Mouse (Mus musculus) hindbrain, embryonic 14.5 days (tissue): ENCODE data around the gene Vax1. TPM values are rescaled to one million over a fixed set of nuclear protein-coding genes. Genes with fewer than 3 reads are reported as not detected.

Experiments used
- ATAC-seq: fragments of 200-750 bp; cut with Nextera tagmentation; 2 replicates; pipeline ENCODE4 v1.8.0; 2017; ENCODE audit warnings: moderate number of reproducible peaks, mild to moderate bottlenecking, moderate TSS enrichment, moderate library complexity; ENCODE audit not compliant: low FRiP score
- DNase-seq: peaks from one replicate; pipeline ENCODE4 v3.0.0-alpha.2; 2015; ENCODE audit warnings: low spot score
- H3K27ac ChIP-seq: fragments of 300-500 bp; sonication (generic); 2 replicates; pipeline ENCODE4 v1.5.1; 2014; ENCODE audit warnings: mild to moderate bottlenecking, moderate library complexity
- H3K27me3 ChIP-seq: fragments of 300-500 bp; sonication (generic); 2 replicates; pipeline ENCODE4 v1.6.1; 2014; ENCODE audit warnings: mild to moderate bottlenecking, low read length, mixed read lengths; ENCODE audit not compliant: control insufficient read depth, insufficient read depth
- H3K36me3 ChIP-seq: fragments of 300-500 bp; sonication (generic); replicated peaks from 2 replicates; pipeline ENCODE4 v1.6.1; 2014; ENCODE audit not compliant: control insufficient read depth, insufficient read depth
- H3K4me1 ChIP-seq: fragments of 300-500 bp; sonication (generic); replicated peaks from 2 replicates; pipeline ENCODE4 v1.6.1; 2014; ENCODE audit warnings: antibody characterized with exemption, low read length, mixed read lengths; ENCODE audit not compliant: control insufficient read depth, insufficient read depth
- H3K4me2 ChIP-seq: fragments of 300-500 bp; sonication (generic); replicated peaks from 2 replicates; pipeline ENCODE4 v1.6.1; 2014; ENCODE audit warnings: mild to moderate bottlenecking, moderate library complexity
- H3K4me3 ChIP-seq: fragments of 300-500 bp; sonication (generic); replicated peaks from 2 replicates; pipeline ENCODE4 v1.5.1; 2014; ENCODE audit warnings: mild to moderate bottlenecking, low read length
- H3K9ac ChIP-seq: fragments of 300-500 bp; sonication (generic); 2 replicates; pipeline ENCODE4 v1.6.1; 2014
- H3K9me3 ChIP-seq: fragments of 300-500 bp; sonication (generic); 2 replicates; pipeline ENCODE4 v1.6.1; 2016; ENCODE audit warnings: low read length; ENCODE audit not compliant: control insufficient read depth
- WGBS: fragments of 180-500 bp; shearing (Covaris S2); extraction: QIAGEN DNeasy Blood & Tissue Kit; methylation state at CpG from one replicate; pipeline ENCODE4 v1.1.7; 2014; 5-methylcytosine and 5-hydroxymethylcytosine counted together
- polyA plus RNA-seq: library from polyadenylated mRNA; unstranded; fragments of >200 nt; fragmentation: Nextera tagmentation; extraction: Ambion mirVana; gene quantifications from 2 replicates; pipeline ENCODE4 v1.2.1, GENCODE M21; 2014

Vax1 gene
- polyA plus RNA-seq, 1 experiment from 2014 or later, result not detected

GRCm38 (mm10) chr19:59164896-59165560, 4.8 kb downstream of the Vax1 start:
- ATAC-seq, result no peak
- H3K9me3 ChIP-seq, result no peaks in the 10 kb centered on the region
- 8% methylated on average over 16 of the region's 16 CpGs for WGBS

GRCm38 (mm10) chr19:59164111-59164510, 5.7 kb downstream of the Vax1 start:
- H3K4me3 ChIP-seq, result no peak overlapping the region
- peaks cover 98% of the 10 kb centered on the region for H3K27me3 ChIP-seq
- H3K36me3 ChIP-seq, result no peaks in the 10 kb centered on the region
- no peaks in the 10 kb centered on the region for H3K9me3 ChIP-seq
- DNase-seq (no peak), ATAC-seq (no peak)
- no peak overlapping the region for H3K27ac ChIP-seq
- no peaks in the 10 kb centered on the region for H3K4me1 ChIP-seq
- 0% methylated on average over 1 of the region's 1 CpGs for WGBS
- no peak overlapping the region for H3K9ac ChIP-seq
- no peak overlapping the region for H3K4me2 ChIP-seq

More at GRCm38 (mm10) chr19:59164896-59165560, 4.8 kb downstream of the Vax1 start:
- H3K4me1 ChIP-seq, result no peaks in the 10 kb centered on the region; the same call in 1 of the 2 replicates
- H3K27me3 ChIP-seq, result peaks cover 98% of the 10 kb centered on the region
- no peak overlapping the region for H3K27ac ChIP-seq
- DNase-seq, result no peak
- H3K4me3 ChIP-seq, result no peak overlapping the region
- no peak overlapping the region for H3K4me2 ChIP-seq
- no peak overlapping the region for H3K9ac ChIP-seq
- H3K36me3 ChIP-seq, result no peaks in the 10 kb centered on the region

GRCm38 (mm10) chr19:59156702-59157101, 13.2 kb downstream of the Vax1 start:
- DNase-seq (no peak), ATAC-seq (no peak)
- H3K36me3 ChIP-seq, result no peaks in the 10 kb centered on the region
- H3K27me3 ChIP-seq, result peaks cover 39% of the 10 kb centered on the region
- H3K27ac ChIP-seq, result no peak overlapping the region
- no peaks in the 10 kb centered on the region for H3K4me1 ChIP-seq
- H3K4me3 ChIP-seq, result no peak overlapping the region
- no peaks in the 10 kb centered on the region for H3K9me3 ChIP-seq
- WGBS, result 85% methylated on average over 4 of the region's 4 CpGs
- H3K4me2 ChIP-seq, result no peak overlapping the region
- H3K9ac ChIP-seq, result no peak overlapping the region

- Histone ChIP-seq H3K9me3 (no peaks in the 10 kb centered on the region), H3K4me3 (no peak overlapping the region), H3K27me3 (peaks cover 14% of the 10 kb centered on the region), H3K4me1 (no peaks in the 10 kb centered on the region), H3K36me3 (no peaks in the 10 kb centered on the region), H3K4me2 (no peak overlapping the region), H3K27ac (no peak overlapping the region), H3K9ac (no peak overlapping the region)
- WGBS, result 92% methylated on average over 2 of the region's 2 CpGs
- DNase-seq, result no peak
- no peak for ATAC-seq
These were observed 15.7 kb downstream of the Vax1 start for GRCm38 (mm10) chr19:59154171-59154570.

- H3K9me3 ChIP-seq, result no peaks in the 10 kb centered on the region
- ATAC-seq (peak; percentile 51; the same call in 1 of the 2 replicates), DNase-seq (peak; percentile 60)
- H3K27me3 ChIP-seq, result 0 out of 2 replicates have a peak, but pooled peaks cover 6% of the 10 kb centered on the region
- no peak overlapping the region for H3K27ac ChIP-seq
- H3K4me1 ChIP-seq, result 0 out of 2 replicates have a peak, but pooled peaks cover 3% of the 10 kb centered on the region
- no peaks in the 10 kb centered on the region for H3K36me3 ChIP-seq
- no peak overlapping the region for H3K4me2 ChIP-seq
- no peak overlapping the region for H3K9ac ChIP-seq
- 50% methylated on average over 9 of the region's 9 CpGs for WGBS
- no peak overlapping the region for H3K4me3 ChIP-seq
These were observed 24.2 kb downstream of the Vax1 start for GRCm38 (mm10) chr19:59145492-59146140.

GRCm38 (mm10) chr19:59145064-59145463, 24.8 kb downstream of the Vax1 start:
- no peaks in the 10 kb centered on the region for H3K36me3 ChIP-seq
- no peaks in the 10 kb centered on the region for H3K9me3 ChIP-seq
- H3K4me3 ChIP-seq, result no peak overlapping the region
- ATAC-seq, result no peak
- no peak overlapping the region for H3K27ac ChIP-seq
- no peak overlapping the region for H3K4me2 ChIP-seq
- WGBS, result 69% methylated on average over 6 of the region's 6 CpGs
- no peak overlapping the region for H3K9ac ChIP-seq
- H3K4me1 ChIP-seq, result 0 out of 2 replicates have a peak, but pooled peaks cover 3% of the 10 kb centered on the region
- H3K27me3 ChIP-seq, result 0 out of 2 replicates have a peak, but pooled peaks cover 6% of the 10 kb centered on the region
- DNase-seq, result no peak

- H3K4me2 ChIP-seq, result no peak overlapping the region
- no peak for DNase-seq
- H3K4me3 ChIP-seq, result no peak overlapping the region
- no peak for ATAC-seq
- no peak overlapping the region for H3K9ac ChIP-seq
- H3K4me1 ChIP-seq, result 0 out of 2 replicates have a peak, but pooled peaks cover 3% of the 10 kb centered on the region
- H3K27ac ChIP-seq, result no peak overlapping the region
- H3K36me3 ChIP-seq, result no peaks in the 10 kb centered on the region
- H3K27me3 ChIP-seq, result 0 out of 2 replicates have a peak, but pooled peaks cover 6% of the 10 kb centered on the region
- 60% methylated on average over 4 of the region's 4 CpGs for WGBS
- no peaks in the 10 kb centered on the region for H3K9me3 ChIP-seq
These were observed 27.6 kb downstream of the Vax1 start for GRCm38 (mm10) chr19:59142206-59142605.

GRCm38 (mm10) chr19:59135387-59135786, 34.5 kb downstream of the Vax1 start:
- 57% methylated on average over 8 of the region's 8 CpGs for WGBS
- H3K4me3 ChIP-seq, result no peak overlapping the region
- H3K36me3 ChIP-seq, result no peaks in the 10 kb centered on the region
- no peak overlapping the region for H3K9ac ChIP-seq
- ATAC-seq, result no peak
- no peaks in the 10 kb centered on the region for H3K9me3 ChIP-seq
- no peak for DNase-seq
- H3K4me2 ChIP-seq, result no peak overlapping the region
- peaks cover 6% of the 10 kb centered on the region for H3K4me1 ChIP-seq
- peaks cover 3% of the 10 kb centered on the region; the same call in 1 of the 2 replicates for H3K27me3 ChIP-seq
- no peak overlapping the region for H3K27ac ChIP-seq

GRCm38 (mm10) chr19:59134916-59135315, 34.9 kb downstream of the Vax1 start:
- Histone ChIP-seq H3K4me1 (peaks cover 6% of the 10 kb centered on the region), H3K9me3 (no peaks in the 10 kb centered on the region), H3K4me2 (no peak overlapping the region), H3K4me3 (no peak overlapping the region), H3K27ac (no peak overlapping the region), H3K27me3 (peaks cover 3% of the 10 kb centered on the region; the same call in 1 of the 2 replicates), H3K9ac (no peak overlapping the region), H3K36me3 (no peaks in the 10 kb centered on the region)
- WGBS, result 18% methylated on average over 2 of the region's 2 CpGs
- ATAC-seq, result no peak
- no peak for DNase-seq
